Mouse (Mus musculus) G1E (cell line): ENCODE measurements around the gene Clk2.

Experiments used
- CTCF ChIP-seq: IDR thresholded peaks from 2 replicates; pipeline ENCODE4 v1.5.1; 2012; ENCODE audit warnings: low read depth, low read length, inconsistent platforms, mixed read lengths
- GATA1 ChIP-seq: IDR thresholded peaks from 2 replicates; pipeline ENCODE4 v1.6.1; 2012; ENCODE audit warnings: borderline replicate concordance, low read length, inconsistent platforms, mixed read lengths
- GATA2 ChIP-seq: IDR thresholded peaks from 2 replicates; pipeline ENCODE4 v1.6.1; 2012; ENCODE audit warnings: low read depth, low read length, inconsistent platforms, borderline replicate concordance
- POLR2AphosphoS5 ChIP-seq: IDR thresholded peaks from 2 replicates; pipeline ENCODE4 v1.6.1; 2012; ENCODE audit warnings: low read depth, low read length, inconsistent platforms; ENCODE audit not compliant: insufficient replicate concordance
- TAL1 ChIP-seq: conservative IDR thresholded peaks from 2 replicates; pipeline ENCODE4 v1.6.1; 2012; ENCODE audit warnings: low read depth, low read length, inconsistent platforms, mixed read lengths

- no peak for TF ChIP-seq CTCF
- no peak for TF ChIP-seq POLR2AphosphoS5
- TF ChIP-seq TAL1: no peak
- TF ChIP-seq GATA1: no peak
- TF ChIP-seq GATA2: no peak
Measured at GRCm38 (mm10) chr3:89156951-89157350, 7.6 kb upstream of the Clk2 start.
